11 mouse cellular contexts compared by ENCODE assay signal in genomic region chr5:35073992-35074391, GRCm38 (mm10). TPM values are rescaled to one million over a fixed set of nuclear protein-coding genes. Genes with fewer than 3 reads are reported as not detected.
DNase-seq lines count a peak whose midpoint lies in the region; ATAC-seq and TF ChIP-seq lines count a peak whose summit lies in the region.
"Had no signal": no experiment of that assay in that cellular context is flagged by ENCODE, and none has a peak within 500 bp of the region (broad histone marks: within the 10 kb centered on the region; RNA-seq: fewer than 3 reads in every experiment).

No protein-coding gene starts in this region.

- H3K79me2 ChIP-seq in heart, adult 2 months (replicated peaks; ENCODE audit: control insufficient read depth, insufficient read depth, low read length), result no peaks in the 10 kb centered on the region

- H3K9me3 ChIP-seq in heart, embryonic 14.5 days (ENCODE audit: control insufficient read depth, low read length), result no peaks in the 10 kb centered on the region
- H3K9me3 ChIP-seq in midbrain, embryonic 13.5 days, result no peaks in the 10 kb centered on the region

- no peaks in the 10 kb centered on the region for H3K36me3 ChIP-seq in heart, adult 2 months (ENCODE audit: control insufficient read depth, insufficient read depth, low read length)
- H3K36me3 ChIP-seq in heart, embryonic 14.5 days (ENCODE audit: control insufficient read depth, insufficient read depth, low read length), result peaks cover 46% of the 10 kb centered on the region
- no peaks in the 10 kb centered on the region for H3K36me3 ChIP-seq in midbrain, embryonic 13.5 days

- peak; percentile 52 to 76 for DNase-seq in heart, adult 2 months
- no peak for DNase-seq in heart, postnatal 25 days (ENCODE audit: low spot score)
- peak; percentile 93 for DNase-seq in adrenal gland, adult (ENCODE audit: inconsistent age in 2 of 2, low spot score in 1 of 2)
- peak; percentile 70 for DNase-seq in cerebellum, adult 9-11 months
- DNase-seq in layer of hippocampus, adult 9-11 months, result no peak
- no peak for DNase-seq in right cerebral cortex, postnatal 10 days (ENCODE audit: low spot score in 2 of 2)
- DNase-seq: lung, adult 2 months had no signal

- 0 out of 2 replicates have a peak overlapping the region, but pooled peaks have one; percentile 12 for H3K9ac ChIP-seq in heart, adult 2 months (ENCODE audit: low read depth, low read length)
- peak overlapping the region; percentile 8; the same call in 1 of the 2 replicates for H3K9ac ChIP-seq in heart, embryonic 14.5 days (ENCODE audit: low read length)
- no peak overlapping the region for H3K9ac ChIP-seq in midbrain, embryonic 13.5 days (replicated peaks)

- H3K4me1 ChIP-seq in heart, adult 2 months (ENCODE audit: control insufficient read depth, insufficient read depth, low read length), result peaks cover 13% of the 10 kb centered on the region; the same call in 1 of the 2 replicates
- H3K4me1 ChIP-seq in heart, embryonic 14.5 days (ENCODE audit: control insufficient read depth in 2 of 2, insufficient read depth in 2 of 2, low read length in 2 of 2), result peaks cover 0 to 11% of the 10 kb centered on the region in 2 experiments; a peak in 2 of 4 replicates
- H3K4me1 ChIP-seq in midbrain, embryonic 13.5 days (replicated peaks), result peaks cover 18% of the 10 kb centered on the region

- TF ChIP-seq CTCF in heart, adult 2 months (IDR thresholded peaks at IDR 0.05), result no peak

- no peak for ATAC-seq in heart, embryonic 14.5 days (ENCODE audit: insufficient number of reproducible peaks, insufficient read depth, low FRiP score, low read depth)
- ATAC-seq in midbrain, embryonic 13.5 days, result no peak
- ATAC-seq: CD4-positive, CD25-positive, alpha-beta regulatory T cell, adult 4 months had no signal

- TF ChIP-seq EP300 in heart, adult 2 months (IDR thresholded peaks at IDR 0.05; ENCODE audit: insufficient read depth, low read depth, low read length), result no peak

- intact Hi-C loops in heart, adult 2 months (cut with DNase I), result no loop called here
- intact Hi-C loops in heart, postnatal 25 days (cut with DNase I), result no loop called here

- TF ChIP-seq POLR2A in heart, adult 2 months (IDR thresholded peaks at IDR 0.05; ENCODE audit: insufficient read depth, low read depth, low read length), result no peak

- H3K27me3 ChIP-seq in heart, adult 2 months (ENCODE audit: control insufficient read depth, insufficient read depth, low read length), result no peaks in the 10 kb centered on the region
- peaks cover 5% of the 10 kb centered on the region for H3K27me3 ChIP-seq in heart, embryonic 14.5 days (ENCODE audit: control insufficient read depth, insufficient read depth, low read length)
- H3K27me3 ChIP-seq in midbrain, embryonic 13.5 days, result peaks cover 5% of the 10 kb centered on the region; the same call in 1 of the 2 replicates

- no peak overlapping the region for H3K4me3 ChIP-seq in heart, adult 2 months
- no peak overlapping the region for H3K4me3 ChIP-seq in heart, embryonic 14.5 days (ENCODE audit: control insufficient read depth in 1 of 2, insufficient read depth in 1 of 2, low read depth in 1 of 2, low read length in 2 of 2)
- H3K4me3 ChIP-seq in midbrain, embryonic 13.5 days (replicated peaks), result no peak overlapping the region

- 47% methylated on average over 9 of the region's 9 CpGs for WGBS in heart, adult 2 months
- 46% methylated on average over 9 of the region's 9 CpGs for WGBS in heart, embryonic 14.5 days
- WGBS in midbrain, embryonic 13.5 days, result 72% methylated on average over 9 of the region's 9 CpGs

- H3K4me2 ChIP-seq in heart, embryonic 14.5 days (ENCODE audit: low read length), result no peak overlapping the region
- H3K4me2 ChIP-seq in midbrain, embryonic 13.5 days (replicated peaks), result no peak overlapping the region

- peak overlapping the region; percentile 75 for H3K27ac ChIP-seq in heart, adult 2 months
- H3K27ac ChIP-seq in heart, embryonic 14.5 days (replicated peaks in 1 of 2; ENCODE audit: control insufficient read depth in 1 of 2, insufficient read depth in 1 of 2, low read depth in 2 of 2, low read length in 2 of 2), result no peak overlapping the region; a peak in 1 of 4 replicates
- H3K27ac ChIP-seq in midbrain, embryonic 13.5 days, result no peak overlapping the region

RNA-seq across cellular contexts. Expression of gene Dok7, which starts 17.4 kb away (rescaled TPM):
- total RNA-seq in heart, adult 2 months (2021), result 10 to 100 TPM; 34.9 to 35.6 TPM
- polyA plus RNA-seq in heart, adult 2 months (2012; rRNA removed), result 23.8 and 25.4 TPM in 2 replicates
- total RNA-seq in heart, postnatal 25 days (2021), result 10 to 100 TPM; 34.5 to 43.8 TPM
- 7.9 and 8.8 TPM in 2 replicates for polyA plus RNA-seq in heart, embryonic 14.5 days (2014; fragmentation: Nextera tagmentation; extraction: Ambion mirVana)
- polyA plus RNA-seq in midbrain, embryonic 13.5 days (2015; fragmentation: Nextera tagmentation; extraction: Ambion mirVana), result 2.2 and 3.4 TPM in 2 replicates
- polyA plus RNA-seq: CD4-positive, CD25-positive, alpha-beta regulatory T cell, adult 4 months had no signal

RNA-seq across cellular contexts. Expression of gene Lrpap1, which starts 31.6 kb away (rescaled TPM):
- 10 to 100 TPM; 49.0 to 59.0 TPM for total RNA-seq in heart, adult 2 months (2021)
- polyA plus RNA-seq in heart, adult 2 months (2012; rRNA removed), result 33.1 and 39.4 TPM in 2 replicates
- 10 to 100 TPM; 46.7 to 47.3 TPM for total RNA-seq in heart, postnatal 25 days (2021)
- polyA plus RNA-seq in heart, embryonic 14.5 days (2014; fragmentation: Nextera tagmentation; extraction: Ambion mirVana), result 124 and 150 TPM in 2 replicates
- 108 and 114 TPM in 2 replicates for polyA plus RNA-seq in midbrain, embryonic 13.5 days (2015; fragmentation: Nextera tagmentation; extraction: Ambion mirVana)

RNA-seq across cellular contexts. Expression of gene Hgfac, which starts 32.7 kb away (rescaled TPM):
- under 1 TPM; 0.47 to 0.96 TPM for total RNA-seq in heart, adult 2 months (2021)
- 0.94 and 1.3 TPM in 2 replicates for polyA plus RNA-seq in heart, adult 2 months (2012; rRNA removed)
- under 1 TPM; 0.34 TPM for total RNA-seq in heart, postnatal 25 days (2021)
- 0.49 and 0.77 TPM in 2 replicates for polyA plus RNA-seq in heart, embryonic 14.5 days (2014; fragmentation: Nextera tagmentation; extraction: Ambion mirVana)
- polyA plus RNA-seq in midbrain, embryonic 13.5 days (2015; fragmentation: Nextera tagmentation; extraction: Ambion mirVana), result 1.0 and 1.2 TPM in 2 replicates
- polyA plus RNA-seq: embryonic facial prominence, embryonic 11.5 days had no signal

Comparison
In these comparisons a context has a peak if more than half of its experiments do, and no peak if none do; other contexts are left out.
1. DNase-seq: peak in heart, adult 2 months (2 of 2), adrenal gland, adult (2 of 2) and cerebellum, adult 9-11 months (single experiment); none in heart, postnatal 25 days (single experiment), layer of hippocampus, adult 9-11 months (single experiment) and right cerebral cortex, postnatal 10 days (0 of 2).